Mouse (Mus musculus) lung, postnatal 36 days (tissue): Measurements from ENCODE around the gene Olfr1219.

Experiments used
- DNase-seq: peaks from one replicate; pipeline ENCODE4 v3.0.0; 2022; ENCODE audit warnings: mixed read lengths

Olfr1219 gene

DNA sequence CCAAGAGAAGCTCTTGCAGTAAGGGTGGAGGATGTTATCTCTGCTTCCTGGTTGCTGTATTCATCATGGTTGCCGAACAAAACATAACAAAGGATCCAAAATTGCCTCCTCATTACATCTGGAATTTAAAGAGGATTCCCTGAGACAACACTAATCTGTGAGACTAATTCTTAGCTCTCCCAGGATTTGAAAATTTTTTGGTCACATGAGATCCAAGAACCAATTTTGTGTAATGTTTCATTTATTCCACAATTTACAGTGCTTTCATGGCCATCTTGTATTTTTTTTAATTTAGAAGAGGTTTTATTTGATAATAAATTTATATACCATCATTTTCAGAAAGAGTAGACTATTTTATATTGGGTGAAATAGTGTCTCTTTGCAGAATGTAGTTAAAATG, at the start of gene Olfr1219:
TSS of gene Olfr1219 (minus strand) at position 101 of the 400 bp plus-strand sequence.
- no peak for DNase-seq

DNA sequence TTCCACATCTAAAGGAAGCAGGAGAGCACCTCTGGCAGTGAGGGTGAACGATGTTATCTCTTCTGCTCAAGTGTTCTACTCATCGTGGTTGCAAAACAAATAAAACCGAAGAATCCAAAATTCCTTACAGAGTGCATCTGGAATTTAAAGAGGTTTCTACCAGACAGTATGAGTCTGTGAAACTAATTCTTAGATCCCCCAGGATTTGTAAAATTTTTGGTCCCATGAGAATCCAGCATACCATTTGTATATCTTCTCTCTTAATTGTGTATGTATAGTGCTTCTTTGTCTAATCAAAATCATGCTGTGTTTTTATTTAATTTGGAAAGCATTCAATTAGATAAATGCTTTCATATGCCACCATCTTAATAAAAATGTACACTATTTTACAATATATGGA, 49.6 kb upstream of the Olfr1219 start, which contains the start of gene Olfr1222:
TSS of gene Olfr1222 (minus strand) at position 101 of the 400 bp plus-strand sequence.
- DNase-seq = no peak

DNA sequence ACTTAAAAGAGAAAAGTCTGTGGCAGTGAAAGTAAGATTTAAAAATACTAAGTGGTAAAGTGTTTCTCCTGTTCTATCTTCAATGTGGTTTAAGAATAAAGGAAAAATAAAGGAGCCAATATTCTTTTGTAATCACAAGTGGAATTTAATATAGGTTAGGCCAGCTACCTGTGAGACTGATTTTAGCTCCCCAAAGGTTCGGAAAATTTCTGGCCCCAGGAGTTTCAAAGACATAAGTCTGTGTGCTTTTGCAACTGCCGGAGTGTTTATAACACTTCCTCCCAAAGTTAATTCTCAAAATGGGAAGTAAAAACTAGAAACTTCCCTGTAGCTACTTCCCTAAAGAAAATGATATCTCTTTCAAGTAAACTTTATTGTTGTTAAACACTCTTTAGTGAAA, 33.9 kb upstream of the Olfr1219 start, which contains the start of gene Olfr1221:
TSS of gene Olfr1221 (minus strand) at position 101 of the 400 bp plus-strand sequence.
- no peak for DNase-seq

DNA sequence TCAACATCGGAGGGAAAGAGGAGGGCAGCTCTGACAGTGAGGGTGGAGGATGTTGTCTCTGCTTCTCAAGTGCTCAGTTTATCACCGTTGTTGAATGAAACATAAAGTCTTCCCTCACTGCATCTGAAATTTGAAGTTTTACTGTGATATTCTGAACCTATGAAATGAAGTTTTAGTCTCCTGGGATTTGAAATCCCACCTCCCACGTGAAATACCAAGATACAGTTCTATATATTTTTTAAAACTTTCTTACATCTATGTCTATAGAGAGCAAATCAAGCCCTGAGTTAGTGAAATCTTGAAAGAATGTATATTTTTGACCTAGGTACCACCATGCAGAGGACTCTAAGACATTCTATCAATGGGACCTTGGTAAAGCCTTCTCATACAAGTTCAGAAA, 23.4 kb upstream of the Olfr1219 start, which contains the start of gene Olfr1220:
TSS of gene Olfr1220 (minus strand) at position 101 of the 400 bp plus-strand sequence.
- DNase-seq = no peak

DNA sequence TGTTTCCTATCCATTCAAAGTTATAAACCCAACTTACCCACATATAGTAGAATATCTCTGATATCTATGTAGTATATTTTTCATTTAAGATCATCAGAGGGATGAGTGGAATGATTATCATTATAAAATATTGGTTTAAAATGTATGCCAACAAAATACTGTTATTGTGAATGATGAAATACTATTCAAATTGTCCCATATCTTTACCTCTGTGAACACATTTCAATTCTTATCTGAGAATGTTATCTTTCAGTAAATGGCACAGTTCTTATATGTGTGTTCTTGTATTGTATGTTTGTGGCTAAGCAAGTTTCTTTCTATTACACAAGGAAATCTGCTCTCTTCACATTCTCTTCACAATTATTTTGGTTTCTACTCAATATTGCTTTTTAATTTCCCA, 22.3 kb upstream of the Olfr1219 start:
- DNase-seq = no peak

DNA sequence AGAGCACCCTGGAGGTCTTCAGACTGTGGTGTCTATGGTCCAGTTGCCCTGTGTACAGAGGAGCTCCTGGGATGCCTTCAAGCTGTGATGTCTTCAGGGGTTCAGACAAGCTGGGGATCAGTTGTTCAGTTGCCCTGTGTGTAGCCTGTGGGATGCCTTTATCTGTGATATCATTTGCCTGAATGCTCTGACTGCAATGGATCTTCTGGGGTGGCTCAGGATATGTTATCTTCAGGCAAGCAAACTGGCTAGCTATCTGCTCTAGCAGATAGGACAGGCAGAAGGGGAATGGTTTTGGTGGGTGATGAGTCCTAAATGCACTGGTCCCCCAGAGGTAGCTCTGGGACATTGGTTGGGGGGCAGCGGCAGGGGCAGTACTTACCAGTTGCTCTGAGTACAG, 10.5 kb upstream of the Olfr1219 start:
- no peak for DNase-seq

DNA sequence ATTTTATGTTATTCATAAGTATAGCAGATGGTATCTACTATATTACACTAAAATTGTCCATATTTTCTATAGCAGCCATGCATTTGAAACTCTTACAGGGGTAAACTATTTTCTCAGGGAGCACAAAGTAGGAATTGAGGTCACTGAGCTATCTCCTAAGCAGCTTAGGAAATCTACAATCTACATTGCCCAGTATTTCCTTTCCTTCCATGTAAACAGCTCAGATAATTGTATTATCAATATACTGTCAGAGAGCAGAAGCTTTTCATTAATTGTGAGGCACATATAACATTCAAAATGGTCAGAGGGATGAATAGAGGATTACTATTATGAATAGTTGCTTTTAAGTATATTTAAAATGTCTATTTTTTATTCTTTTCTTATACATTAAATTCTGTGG, 1.8 kb downstream of the Olfr1219 start:
- no peak for DNase-seq

DNA sequence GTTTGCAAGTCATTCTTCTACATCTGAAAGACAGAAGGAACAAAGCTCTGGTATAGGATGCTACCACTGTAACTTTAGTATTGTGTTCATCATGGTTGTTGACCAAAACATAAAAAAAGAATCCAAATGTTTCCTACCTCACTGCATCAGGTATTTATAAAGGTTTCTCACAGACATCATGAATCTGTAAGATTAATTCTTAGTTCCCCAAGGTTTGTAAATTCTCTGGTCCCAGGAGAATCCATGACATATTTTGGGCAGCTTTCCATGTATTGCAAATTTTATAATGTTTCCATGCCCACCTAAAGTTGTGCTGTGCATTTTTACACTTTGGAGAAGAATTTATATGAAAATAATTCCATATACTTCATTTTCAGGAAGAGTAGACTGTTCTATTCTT, 22.2 kb downstream of the Olfr1219 start, which contains the start of gene Olfr1218:
TSS of gene Olfr1218 (minus strand) at position 101 of the 400 bp plus-strand sequence.
- DNase-seq = no peak

DNA sequence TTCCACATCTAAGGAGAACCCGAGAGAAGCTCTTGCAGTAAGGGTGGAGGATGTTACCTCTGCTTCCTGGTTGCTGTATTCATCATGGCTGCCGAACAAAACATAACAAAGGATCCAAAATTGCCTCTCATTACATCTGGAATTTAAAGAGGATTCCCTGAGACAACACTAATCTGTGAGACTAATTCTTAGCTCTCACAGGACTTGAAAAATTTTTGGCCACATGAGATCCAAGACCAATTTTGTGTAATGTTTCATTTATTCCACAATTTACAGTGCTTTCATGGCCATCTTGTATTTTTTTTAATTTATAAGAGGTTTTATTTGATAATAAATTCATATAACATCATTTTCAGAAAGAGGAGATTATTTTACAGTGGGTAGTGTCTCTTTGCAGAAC, 51.3 kb downstream of the Olfr1219 start, which contains the start of gene Olfr1217:
TSS of gene Olfr1217 (minus strand) at position 101 of the 400 bp plus-strand sequence.
- no peak for DNase-seq
